Mouse (Mus musculus) ZHBTc4 (cell line): ENCODE results near the gene Edil3.
A peak's percentile ranks its signal among the peaks of the same experiment; 100 is the strongest.

Source experiments
- DNase-seq: peaks from one replicate; pipeline ENCODE4 v3.0.0-alpha.2; 2011; ENCODE audit warnings: low read depth, low spot score

Edil3 gene

GRCm38 (mm10) chr13:88821440-88822331 lies at the start of gene Edil3:
Gene Edil3 (plus strand): TSS chr13:88821472.
- DNase-seq: peak; percentile 61

- no peak for DNase-seq
Measured at GRCm38 (mm10) chr13:88799186-88799585, 22.1 kb upstream of the Edil3 start.

GRCm38 (mm10) chr13:88801006-88801405 lies 20.3 kb upstream of the Edil3 start:
- DNase-seq: no peak

GRCm38 (mm10) chr13:88805838-88806237 lies 15.4 kb upstream of the Edil3 start:
- no peak for DNase-seq

- no peak for DNase-seq
Measured at GRCm38 (mm10) chr13:88806269-88806668, 15.0 kb upstream of the Edil3 start.

GRCm38 (mm10) chr13:88810097-88810496 lies 11.2 kb upstream of the Edil3 start:
- DNase-seq: no peak

- no peak for DNase-seq
Measured at GRCm38 (mm10) chr13:88820686-88821308, 475 bp upstream of the Edil3 start.

GRCm38 (mm10) chr13:88822332-88822895 lies 1.1 kb downstream of the Edil3 start:
- peak; percentile 21 for DNase-seq

GRCm38 (mm10) chr13:88822976-88823521 lies 1.8 kb downstream of the Edil3 start:
- DNase-seq: no peak

GRCm38 (mm10) chr13:88823522-88824419 lies 2.5 kb downstream of the Edil3 start:
- peak; percentile 55 for DNase-seq

- DNase-seq: no peak
Measured at GRCm38 (mm10) chr13:88824441-88824840, 3.2 kb downstream of the Edil3 start.

GRCm38 (mm10) chr13:88828362-88828761 lies 7.1 kb downstream of the Edil3 start:
- DNase-seq: no peak

GRCm38 (mm10) chr13:88833732-88834131 lies 12.5 kb downstream of the Edil3 start:
- DNase-seq: no peak

GRCm38 (mm10) chr13:88849739-88850138 lies 28.5 kb downstream of the Edil3 start:
- DNase-seq: no peak

- DNase-seq: no peak
Measured at GRCm38 (mm10) chr13:88879960-88880359, 58.7 kb downstream of the Edil3 start.

- no peak for DNase-seq
Measured at GRCm38 (mm10) chr13:88890728-88891127, 69.5 kb downstream of the Edil3 start.

- DNase-seq: no peak
Measured at GRCm38 (mm10) chr13:88900046-88900445, 78.8 kb downstream of the Edil3 start.

- DNase-seq: no peak
Measured at GRCm38 (mm10) chr13:88907405-88907804, 86.1 kb downstream of the Edil3 start.

- no peak for DNase-seq
Measured at GRCm38 (mm10) chr13:88908187-88908586, 86.9 kb downstream of the Edil3 start.

GRCm38 (mm10) chr13:88916503-88916902 lies 95.2 kb downstream of the Edil3 start:
- no peak for DNase-seq

GRCm38 (mm10) chr13:88929626-88930025 lies 108.4 kb downstream of the Edil3 start:
- DNase-seq: peak; percentile 58
